Comparison of ENCODE assay signal across 12 mouse cellular contexts in genomic region chr12:86790100-86790848, GRCm38 (mm10). TPM values are rescaled to one million over a fixed set of nuclear protein-coding genes. Genes with fewer than 3 reads are reported as not detected.
DNase-seq lines count a peak whose midpoint lies in the region; ATAC-seq lines count a peak whose summit lies in the region.
"Had no signal": no experiment of that assay in that cellular context is flagged by ENCODE, and none has a peak within 500 bp of the region (broad histone marks: within the 10 kb centered on the region; RNA-seq: fewer than 3 reads in every experiment).

No protein-coding gene starts in this region.

- H3K9ac ChIP-seq in kidney, embryonic 16.5 days (replicated peaks; ENCODE audit: low read length), result no peak overlapping the region
- 0 out of 2 replicates have a peak overlapping the region, but pooled peaks have one; percentile 19 for H3K9ac ChIP-seq in forebrain, embryonic 13.5 days
- no peak overlapping the region for H3K9ac ChIP-seq in midbrain, embryonic 15.5 days
- H3K9ac ChIP-seq in intestine, embryonic 15.5 days, result no peak overlapping the region

- WGBS in kidney, embryonic 16.5 days, result 52% methylated on average over 6 of the region's 6 CpGs
- 30% methylated on average over 6 of the region's 6 CpGs for WGBS in forebrain, embryonic 13.5 days
- WGBS in midbrain, embryonic 15.5 days, result 20% methylated on average over 6 of the region's 6 CpGs
- WGBS in intestine, embryonic 15.5 days, result 45% methylated on average over 6 of the region's 6 CpGs

- no peaks in the 10 kb centered on the region for H3K27me3 ChIP-seq in kidney, embryonic 16.5 days (ENCODE audit: insufficient read depth, low read length)
- no peaks in the 10 kb centered on the region for H3K27me3 ChIP-seq in forebrain, embryonic 13.5 days
- no peaks in the 10 kb centered on the region for H3K27me3 ChIP-seq in midbrain, embryonic 15.5 days (replicated peaks)
- H3K27me3 ChIP-seq in intestine, embryonic 15.5 days (replicated peaks), result no peaks in the 10 kb centered on the region

- no peak for ATAC-seq in kidney, embryonic 16.5 days (ENCODE audit: low FRiP score, low TSS enrichment)
- ATAC-seq in forebrain, embryonic 13.5 days, result no peak
- 0 out of 2 replicates have a peak, but pooled peaks have one; percentile 56 for ATAC-seq in midbrain, embryonic 15.5 days (replicated peaks)
- no peak for ATAC-seq in intestine, embryonic 15.5 days

- no peaks in the 10 kb centered on the region for H3K9me3 ChIP-seq in kidney, embryonic 16.5 days (ENCODE audit: low read length)
- H3K9me3 ChIP-seq in forebrain, embryonic 13.5 days (replicated peaks), result no peaks in the 10 kb centered on the region
- no peaks in the 10 kb centered on the region for H3K9me3 ChIP-seq in midbrain, embryonic 15.5 days
- no peaks in the 10 kb centered on the region for H3K9me3 ChIP-seq in intestine, embryonic 15.5 days

- peak overlapping the region; percentile 19; the same call in 1 of the 2 replicates for H3K27ac ChIP-seq in kidney, embryonic 16.5 days (ENCODE audit: low read length)
- H3K27ac ChIP-seq in forebrain, embryonic 13.5 days, result peak overlapping the region; percentile 25; the same call in 1 of the 2 replicates
- peak overlapping the region; percentile 26 for H3K27ac ChIP-seq in midbrain, embryonic 15.5 days
- no peak overlapping the region for H3K27ac ChIP-seq in intestine, embryonic 15.5 days

- no peaks in the 10 kb centered on the region for H3K36me3 ChIP-seq in kidney, embryonic 16.5 days (ENCODE audit: insufficient read depth, low read length)
- no peaks in the 10 kb centered on the region for H3K36me3 ChIP-seq in forebrain, embryonic 13.5 days (ENCODE audit: poor library complexity, severe bottlenecking)
- no peaks in the 10 kb centered on the region for H3K36me3 ChIP-seq in midbrain, embryonic 15.5 days (replicated peaks)
- H3K36me3 ChIP-seq in intestine, embryonic 15.5 days, result no peaks in the 10 kb centered on the region

- peaks cover 22% of the 10 kb centered on the region for H3K4me1 ChIP-seq in kidney, embryonic 16.5 days (ENCODE audit: insufficient read depth, low read length)
- H3K4me1 ChIP-seq in forebrain, embryonic 13.5 days, result peaks cover 45% of the 10 kb centered on the region
- peaks cover 32% of the 10 kb centered on the region for H3K4me1 ChIP-seq in midbrain, embryonic 15.5 days
- peaks cover 15% of the 10 kb centered on the region for H3K4me1 ChIP-seq in intestine, embryonic 15.5 days (replicated peaks)

- peak; percentile 67 for DNase-seq in adrenal gland, postnatal 25 days
- no peak for DNase-seq in adrenal gland, adult 8-10 months
- DNase-seq in kidney, adult 8-10 months, result no peak
- DNase-seq in right cerebral cortex, adult 18-20 months, result no peak
- DNase-seq: B cell, adult 2 months; layer of hippocampus, adult 9-11 months had no signal

- H3K4me2 ChIP-seq in kidney, embryonic 16.5 days (replicated peaks; ENCODE audit: low read depth, low read length), result no peak overlapping the region
- no peak overlapping the region; the same call in 1 of the 2 replicates for H3K4me2 ChIP-seq in forebrain, embryonic 13.5 days
- no peak overlapping the region for H3K4me2 ChIP-seq in midbrain, embryonic 15.5 days
- no peak overlapping the region for H3K4me2 ChIP-seq in intestine, embryonic 15.5 days (replicated peaks)

- no peak overlapping the region for H3K4me3 ChIP-seq in kidney, embryonic 16.5 days (ENCODE audit: low read length)
- no peak overlapping the region for H3K4me3 ChIP-seq in forebrain, embryonic 13.5 days
- H3K4me3 ChIP-seq in midbrain, embryonic 15.5 days, result no peak overlapping the region
- H3K4me3 ChIP-seq in intestine, embryonic 15.5 days (replicated peaks), result no peak overlapping the region

RNA-seq across cellular contexts. Expression of gene Lrrc74a, which starts 56.1 kb away (rescaled TPM):
- not detected in 2 replicates for total RNA-seq in adrenal gland, postnatal 25 days (2021)
- not detected for total RNA-seq in adrenal gland, adult 8-10 months (2022)
- polyA plus RNA-seq in kidney, embryonic 16.5 days (2015; fragmentation: Nextera tagmentation; extraction: Ambion mirVana), result not detected in 2 replicates
- polyA plus RNA-seq in forebrain, embryonic 13.5 days (2015; fragmentation: Nextera tagmentation; extraction: Ambion mirVana), result not detected in 2 replicates
- polyA plus RNA-seq in midbrain, embryonic 15.5 days (2015; fragmentation: Nextera tagmentation; extraction: Ambion mirVana), result not detected in 2 replicates
- polyA plus RNA-seq in intestine, embryonic 15.5 days (2015; fragmentation: Nextera tagmentation; extraction: Ambion mirVana), result not detected in 2 replicates
- total RNA-seq: gastrocnemius, adult 8-10 months had no signal
- polyA plus RNA-seq: cortical plate, adult 2 months had no signal
